Mouse (Mus musculus): ENCODE results near the gene Dysf. TPM values are rescaled to one million over a fixed set of nuclear protein-coding genes. Genes with fewer than 3 reads are reported as not detected.
"Not testable (repeated sequence)": the region's sequence is repeated elsewhere in the genome, so short reads cannot be mapped to it uniquely, and the experiment has no call there.

The Dysf gene
- 14.4 and 21.9 TPM in 2 replicates for polyA plus RNA-seq (2012; rRNA removed)

- DNase-seq = peak; percentile 21
- WGBS = 3% methylated on average over 41 of the region's 41 CpGs
- Histone ChIP-seq H3K4me3 (replicated peaks; ENCODE audit: extremely low read depth, low read depth, low read length) (peak within 1 kb of the TSS; percentile 36), H3K4me1 (ENCODE audit: control insufficient read depth, insufficient read depth, low read length) (peaks cover 3% of the 10 kb centered on the region)
- TF ChIP-seq CTCF (IDR thresholded peaks at IDR 0.05; ENCODE audit: insufficient read depth, low read length) = no peak
- no peak for TF ChIP-seq POLR2A (IDR thresholded peaks at IDR 0.05; ENCODE audit: borderline replicate concordance, extremely low read depth, low read depth, low read length)
Observed at GRCm38 (mm10) chr6:84008363-84009171, at the start of gene Dysf. Gene Dysf, plus strand, starts transcription at chr6:84008590.

DNA sequence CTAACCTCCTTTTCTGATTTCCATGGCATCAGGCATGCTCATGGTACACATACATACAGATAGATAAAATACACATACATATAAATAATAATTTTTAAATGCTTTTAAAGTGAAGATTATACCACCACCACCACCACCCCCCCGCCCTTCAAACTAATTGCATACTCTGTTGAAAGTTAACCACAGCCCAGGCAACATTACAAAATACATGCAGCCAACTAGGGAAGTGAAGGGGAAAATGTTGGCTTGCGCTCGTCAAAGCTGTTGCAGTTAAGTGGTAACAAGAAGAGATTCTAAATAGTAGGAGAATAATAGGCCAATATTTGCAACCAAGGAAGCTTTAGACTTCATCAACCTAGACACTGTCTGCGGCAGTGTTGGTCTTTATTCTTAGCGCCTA lies 20.7 kb upstream of the Dysf start:
- Histone ChIP-seq H3K4me1 (ENCODE audit: control insufficient read depth, insufficient read depth, low read length) (no peaks in the 10 kb centered on the region), H3K4me3 (replicated peaks; ENCODE audit: extremely low read depth, low read depth, low read length) (no peak overlapping the region)
- no peak for TF ChIP-seq CTCF (IDR thresholded peaks at IDR 0.05; ENCODE audit: insufficient read depth, low read length)
- no peak for TF ChIP-seq POLR2A (IDR thresholded peaks at IDR 0.05; ENCODE audit: borderline replicate concordance, extremely low read depth, low read depth, low read length)
- WGBS = 91% methylated on average over 5 of the region's 5 CpGs
- no peak for DNase-seq

DNA sequence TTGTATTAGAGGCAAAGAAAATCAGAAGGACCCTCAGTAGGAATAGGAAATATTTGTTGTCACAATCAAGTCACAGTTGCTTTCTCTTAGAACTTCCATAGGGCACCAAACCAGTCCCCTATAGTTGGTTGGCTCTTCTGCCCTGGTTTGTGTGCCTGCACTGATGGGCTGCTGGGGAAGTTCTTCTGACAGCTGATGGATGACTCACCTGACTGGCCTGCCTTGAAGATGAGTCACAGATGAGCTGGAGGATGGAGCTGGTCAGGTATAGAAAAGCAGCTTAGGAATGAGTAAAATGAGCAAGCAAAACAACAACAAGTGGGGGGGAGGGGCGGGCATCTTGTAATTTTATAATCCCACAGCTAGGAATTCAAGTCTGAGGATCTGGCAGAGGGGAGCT lies 5.7 kb upstream of the Dysf start:
- TF ChIP-seq POLR2A (IDR thresholded peaks at IDR 0.05; ENCODE audit: borderline replicate concordance, extremely low read depth, low read depth, low read length) (no peak), CTCF (IDR thresholded peaks at IDR 0.05; ENCODE audit: insufficient read depth, low read length) (no peak)
- H3K4me1 ChIP-seq (ENCODE audit: control insufficient read depth, insufficient read depth, low read length) = no peaks in the 10 kb centered on the region
- no peak overlapping the region for H3K4me3 ChIP-seq (replicated peaks; ENCODE audit: extremely low read depth, low read depth, low read length)
- WGBS = 78% methylated on average over 1 of the region's 1 CpGs
- DNase-seq = no peak

DNA sequence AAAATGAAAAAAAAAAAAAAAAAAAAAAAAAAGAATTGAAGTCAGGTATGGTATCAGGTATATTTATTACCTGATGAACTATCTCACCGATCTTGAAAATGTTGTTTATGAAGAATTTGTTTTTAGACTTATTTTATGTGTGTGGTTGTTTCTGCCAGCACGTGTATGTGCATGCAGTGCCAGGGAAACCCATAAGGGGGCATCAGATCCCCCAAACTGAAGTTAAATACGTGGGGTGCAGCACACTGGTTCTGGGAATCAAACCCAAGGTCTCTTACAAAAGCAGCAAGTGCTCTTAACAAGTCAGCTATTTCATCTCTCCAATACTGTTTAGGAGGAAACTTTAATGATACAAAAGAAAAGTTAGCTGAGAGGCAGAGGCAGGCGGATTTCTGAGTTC lies 4.1 kb upstream of the Dysf start:
- no peak for TF ChIP-seq POLR2A (IDR thresholded peaks at IDR 0.05; ENCODE audit: borderline replicate concordance, extremely low read depth, low read depth, low read length)
- no peak for TF ChIP-seq CTCF (IDR thresholded peaks at IDR 0.05; ENCODE audit: insufficient read depth, low read length)
- Histone ChIP-seq H3K4me1 (ENCODE audit: control insufficient read depth, insufficient read depth, low read length) (peaks cover 3% of the 10 kb centered on the region), H3K4me3 (replicated peaks; ENCODE audit: extremely low read depth, low read depth, low read length) (no peak overlapping the region)
- 82% methylated on average over 4 of the region's 4 CpGs for WGBS
- DNase-seq = no peak

DNA sequence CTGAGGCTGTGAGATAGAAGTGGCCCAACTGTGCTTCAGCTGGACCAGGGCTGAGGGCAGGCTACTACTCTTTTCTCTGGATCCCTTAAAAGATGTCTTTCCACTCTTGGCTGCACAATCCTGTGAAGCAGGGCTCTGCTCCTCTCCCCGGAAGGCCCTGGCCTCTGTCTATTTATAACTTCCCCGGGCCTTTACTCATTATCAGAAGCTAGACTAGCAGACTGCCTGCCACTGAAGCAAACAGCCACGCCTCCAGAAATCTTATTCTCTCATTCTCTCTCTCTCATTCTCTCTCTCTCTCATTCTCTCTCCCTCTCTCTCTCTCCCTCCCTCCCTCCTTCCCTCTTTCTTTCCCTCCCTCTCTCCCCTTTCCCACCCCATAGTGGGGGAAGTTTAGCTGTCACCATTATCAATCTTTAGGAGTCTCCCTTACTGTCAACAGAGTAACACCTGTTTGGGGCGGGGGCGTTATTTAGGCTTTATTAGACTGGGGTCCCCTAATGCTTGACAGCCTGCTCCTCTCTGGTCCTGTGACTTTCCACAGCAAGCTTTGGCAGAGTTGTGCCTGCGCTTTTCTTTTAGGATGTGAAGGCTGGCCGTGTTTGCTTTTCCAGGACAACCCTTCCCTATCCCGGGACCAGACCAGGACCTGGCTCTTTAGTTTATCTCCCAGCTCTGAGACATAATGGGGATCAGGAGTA lies 932 bp downstream of the Dysf start:
- TF ChIP-seq CTCF (IDR thresholded peaks at IDR 0.05; ENCODE audit: insufficient read depth, low read length) (no peak), POLR2A (IDR thresholded peaks at IDR 0.05; ENCODE audit: borderline replicate concordance, extremely low read depth, low read depth, low read length) (no peak)
- WGBS = 47% methylated on average over 8 of the region's 8 CpGs
- DNase-seq = no peak
- peaks cover 3% of the 10 kb centered on the region for H3K4me1 ChIP-seq (ENCODE audit: control insufficient read depth, insufficient read depth, low read length)
- H3K4me3 ChIP-seq (replicated peaks; ENCODE audit: extremely low read depth, low read depth, low read length) = no peak overlapping the region

DNA sequence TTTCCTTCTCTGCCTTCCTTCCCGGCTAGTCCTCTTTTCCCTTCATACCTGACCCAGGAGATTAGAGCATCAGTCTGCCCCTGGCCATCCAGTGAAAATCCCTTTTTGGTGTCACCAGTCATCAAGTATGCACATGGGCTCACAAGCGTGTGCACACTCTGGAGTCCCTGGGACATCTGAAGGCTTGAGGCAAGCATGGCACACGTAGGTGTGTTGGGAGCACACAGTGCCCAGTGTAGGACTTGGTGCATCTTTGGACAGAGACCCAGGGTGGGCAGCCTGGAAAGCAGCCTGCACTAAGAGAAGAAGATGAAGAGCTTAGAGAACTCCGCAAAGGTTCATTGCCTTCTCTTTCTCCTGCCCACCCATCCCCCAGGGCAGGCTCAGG lies 1.5 kb downstream of the Dysf start:
- WGBS = 75% methylated on average over 4 of the region's 4 CpGs
- Histone ChIP-seq H3K4me3 (replicated peaks; ENCODE audit: extremely low read depth, low read depth, low read length) (no peak overlapping the region), H3K4me1 (ENCODE audit: control insufficient read depth, insufficient read depth, low read length) (peaks cover 3% of the 10 kb centered on the region)
- TF ChIP-seq CTCF (IDR thresholded peaks at IDR 0.05; ENCODE audit: insufficient read depth, low read length) = no peak
- no peak for TF ChIP-seq POLR2A (IDR thresholded peaks at IDR 0.05; ENCODE audit: borderline replicate concordance, extremely low read depth, low read depth, low read length)
- DNase-seq = no peak

DNA sequence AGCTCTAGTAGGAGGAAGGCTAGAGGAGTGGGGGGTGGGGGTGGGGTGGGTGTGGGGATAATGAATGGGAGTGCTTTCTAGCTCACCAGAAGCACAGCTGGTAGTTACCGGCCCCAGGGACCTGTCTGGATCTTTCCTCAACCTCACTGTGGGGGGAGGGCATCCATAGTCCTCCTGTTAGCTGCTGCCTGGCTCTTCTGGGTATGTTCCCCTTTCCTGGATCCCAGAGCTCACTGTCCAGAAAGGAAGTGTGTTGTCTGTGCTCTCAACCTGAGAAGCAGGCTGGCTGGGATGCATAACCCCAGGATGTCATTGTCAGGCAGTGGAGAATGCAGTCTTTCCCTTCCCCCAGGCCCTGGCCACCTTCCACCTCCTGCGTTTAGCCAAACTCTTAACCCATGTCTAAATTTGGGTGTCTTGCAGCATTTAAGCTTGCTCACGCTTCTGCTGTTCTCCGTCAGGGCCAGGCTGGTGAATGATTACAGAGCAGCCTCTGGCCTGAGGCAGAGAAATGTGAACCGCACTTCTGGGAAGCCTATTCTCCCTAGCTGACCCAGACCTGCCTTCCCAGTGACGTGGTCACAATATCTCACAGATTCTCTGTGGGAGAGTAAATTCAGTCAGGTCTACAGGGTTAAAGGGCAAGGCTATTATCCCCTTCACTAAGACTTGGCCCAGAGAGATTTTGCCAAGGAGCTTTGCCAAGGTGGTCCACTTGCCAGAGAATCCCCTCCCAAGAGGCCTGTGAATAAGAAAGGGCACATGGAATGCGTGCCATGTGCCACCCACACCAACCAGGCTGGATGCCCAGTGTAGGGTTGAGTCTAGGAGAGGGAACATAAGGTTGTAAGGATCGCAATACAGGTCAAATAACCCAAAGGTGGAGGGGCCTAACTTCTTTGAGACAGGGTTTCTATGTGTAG lies 2.2 kb downstream of the Dysf start:
- no peak for DNase-seq
- Histone ChIP-seq H3K4me1 (ENCODE audit: control insufficient read depth, insufficient read depth, low read length) (peaks cover 3% of the 10 kb centered on the region), H3K4me3 (replicated peaks; ENCODE audit: extremely low read depth, low read depth, low read length) (no peak overlapping the region)
- TF ChIP-seq POLR2A (IDR thresholded peaks at IDR 0.05; ENCODE audit: borderline replicate concordance, extremely low read depth, low read depth, low read length) (no peak), CTCF (IDR thresholded peaks at IDR 0.05; ENCODE audit: insufficient read depth, low read length) (no peak)
- WGBS = 63% methylated on average over 8 of the region's 8 CpGs

DNA sequence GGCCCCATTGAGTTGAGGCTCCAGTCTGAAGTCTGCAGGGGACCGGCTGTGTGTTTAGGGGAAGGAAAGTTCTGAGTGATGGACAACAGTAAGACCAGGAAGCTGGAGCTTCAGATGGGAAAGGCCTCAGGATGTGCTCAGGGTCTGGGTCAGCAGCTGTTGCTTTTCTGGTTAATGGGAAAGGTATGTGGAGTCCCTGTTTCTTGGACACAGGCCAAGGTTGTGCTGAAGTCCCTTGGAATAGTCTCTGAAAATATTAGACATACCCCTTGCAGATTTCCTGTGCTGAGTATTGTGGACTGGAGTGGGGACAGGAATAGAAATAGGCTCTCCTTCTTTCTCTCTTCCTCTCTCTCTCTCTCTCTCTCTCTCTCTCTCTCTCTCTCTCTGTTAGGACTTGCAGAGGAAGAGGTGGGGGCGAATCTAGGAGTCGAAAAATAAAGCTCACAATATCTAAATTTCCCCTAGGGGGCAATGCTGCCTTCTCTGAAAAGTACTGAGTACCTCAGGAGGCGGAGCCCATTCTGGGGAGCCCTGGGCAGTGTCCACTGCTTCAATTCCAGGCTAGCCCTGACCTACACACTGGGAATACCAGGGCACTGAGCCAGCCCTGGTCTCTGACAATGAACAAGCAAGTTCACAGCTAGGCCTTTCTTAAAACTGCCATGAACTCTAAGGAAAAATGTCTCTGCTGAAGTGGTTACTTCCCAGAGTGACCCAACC lies 6.7 kb downstream of the Dysf start:
- TF ChIP-seq CTCF (IDR thresholded peaks at IDR 0.05; ENCODE audit: insufficient read depth, low read length) = peak; percentile 33; the same call in 1 of the 2 replicates
- not testable (repeated sequence) for H3K4me1 ChIP-seq (ENCODE audit: control insufficient read depth, insufficient read depth, low read length); H3K4me3 ChIP-seq (replicated peaks; ENCODE audit: extremely low read depth, low read depth, low read length); DNase-seq
- WGBS = 41% methylated on average over 4 of the region's 4 CpGs

- WGBS = 93% methylated on average over 7 of the region's 7 CpGs
- no peak for DNase-seq
- H3K4me3 ChIP-seq (replicated peaks; ENCODE audit: extremely low read depth, low read depth, low read length) = no peak overlapping the region
- TF ChIP-seq CTCF (IDR thresholded peaks at IDR 0.05; ENCODE audit: insufficient read depth, low read length) (no peak), POLR2A (IDR thresholded peaks at IDR 0.05; ENCODE audit: borderline replicate concordance, extremely low read depth, low read depth, low read length) (no peak)
- no peaks in the 10 kb centered on the region for H3K4me1 ChIP-seq (ENCODE audit: control insufficient read depth, insufficient read depth, low read length)
Observed at GRCm38 (mm10) chr6:84016851-84017250, 8.5 kb downstream of the Dysf start.
